8 mouse cellular contexts compared by ENCODE assay signal in genomic region chr15:96283141-96283540, GRCm38 (mm10). TPM values are rescaled to one million over a fixed set of nuclear protein-coding genes. Genes with fewer than 3 reads are reported as not detected.
A peak's percentile ranks its signal among the peaks of the same experiment; 100 is the strongest.
DNase-seq lines count a peak whose midpoint lies in the region; ATAC-seq and TF ChIP-seq lines count a peak whose summit lies in the region.

No protein-coding gene starts in this region.

- no peak for TF ChIP-seq CTCF in gastrocnemius, adult 2 months (IDR thresholded peaks at IDR 0.05)
- TF ChIP-seq CTCF in forebrain, postnatal 0 days (IDR thresholded peaks at IDR 0.05; ENCODE audit: low read depth) = no peak

- H3K4me1 ChIP-seq in forebrain, postnatal 0 days (ENCODE audit: insufficient read depth) = peaks cover 7% of the 10 kb centered on the region; the same call in 1 of the 2 replicates
- H3K4me1 ChIP-seq in liver, embryonic 16.5 days (ENCODE audit: control insufficient read depth, low read depth, low read length) = peaks cover 38% of the 10 kb centered on the region

- no peak for ATAC-seq in forebrain, postnatal 0 days
- no peak for ATAC-seq in liver, embryonic 16.5 days (ENCODE audit: low read depth)

- peak overlapping the region; percentile 96; the same call in 1 of the 2 replicates for H3K27ac ChIP-seq in gastrocnemius, adult 2 months
- no peak overlapping the region for H3K27ac ChIP-seq in forebrain, postnatal 0 days (ENCODE audit: low read depth, low read length)
- H3K27ac ChIP-seq in liver, embryonic 16.5 days (ENCODE audit: low read length) = no peak overlapping the region

- H3K27me3 ChIP-seq in forebrain, postnatal 0 days (ENCODE audit: insufficient read depth, low read length) = no peaks in the 10 kb centered on the region
- no peaks in the 10 kb centered on the region for H3K27me3 ChIP-seq in liver, embryonic 16.5 days (ENCODE audit: control insufficient read depth, insufficient read depth, low read depth, low read length)

- 17% methylated on average over 8 of the region's 8 CpGs for WGBS in forebrain, postnatal 0 days
- WGBS in liver, embryonic 16.5 days (ENCODE audit: insufficient replicate concordance) = 78% methylated on average over 8 of the region's 8 CpGs

- H3K4me3 ChIP-seq in gastrocnemius, adult 2 months = peak overlapping the region; percentile 79
- peak overlapping the region; percentile 97 for H3K4me3 ChIP-seq in forebrain, postnatal 0 days (ENCODE audit: low read depth, low read length)
- 0 out of 2 replicates have a peak overlapping the region, but pooled peaks have one; percentile 2 for H3K4me3 ChIP-seq in liver, embryonic 16.5 days (ENCODE audit: low read depth, low read length)

- H3K36me3 ChIP-seq in forebrain, postnatal 0 days (ENCODE audit: insufficient read depth) = peaks cover 8% of the 10 kb centered on the region
- peaks cover 9% of the 10 kb centered on the region for H3K36me3 ChIP-seq in liver, embryonic 16.5 days (ENCODE audit: control insufficient read depth, insufficient read depth)

- DNase-seq in gastrocnemius, adult 2 months = no peak
- no peak for DNase-seq in gastrocnemius, postnatal 36 days
- peak; percentile 15 for DNase-seq in CD4-positive helper T cell, adult 2 months (ENCODE audit: low read depth, low spot score)
- DNase-seq in forebrain, postnatal 0 days = peak; percentile 48
- DNase-seq in adipocyte (ENCODE audit: low spot score) = no peak
- DNase-seq in gastrocnemius, postnatal 4 days (ENCODE audit: low spot score in 2 of 2) = no peak
- DNase-seq in urinary bladder, adult 18-20 months (ENCODE audit: low spot score in 2 of 2) = no peak

- peak overlapping the region; percentile 26 for H3K9ac ChIP-seq in forebrain, postnatal 0 days
- H3K9ac ChIP-seq in liver, embryonic 16.5 days (ENCODE audit: low read depth, low read length) = no peak overlapping the region

- intact Hi-C loops in gastrocnemius, adult 2 months (cut with DNase I) = loop anchor here (10.0 kb wide), 3 partner anchors 258 to 518 kb away; no protein-coding TSS in a partner anchor
- intact Hi-C loops in gastrocnemius, postnatal 36 days (cut with DNase I) = loop anchor here (5.0 to 10.0 kb wide), 2 partner anchors 351 to 518 kb away; no protein-coding TSS in a partner anchor

- peak overlapping the region; percentile 78 for H3K4me2 ChIP-seq in forebrain, postnatal 0 days (ENCODE audit: low read depth)
- H3K4me2 ChIP-seq in liver, embryonic 16.5 days (ENCODE audit: low read depth, low read length) = peak overlapping the region; percentile 99

- no peaks in the 10 kb centered on the region for H3K9me3 ChIP-seq in forebrain, postnatal 0 days (ENCODE audit: low read length)
- no peaks in the 10 kb centered on the region for H3K9me3 ChIP-seq in liver, embryonic 16.5 days (replicated peaks; ENCODE audit: control insufficient read depth, low read length)

RNA-seq across cellular contexts. Expression of gene Arid2, which starts 4.2 kb away (rescaled TPM):
- 10 to 100 TPM; 13.1 to 13.2 TPM for total RNA-seq in gastrocnemius, adult 2 months (2021)
- 10 to 100 TPM; 11.0 to 13.1 TPM for total RNA-seq in gastrocnemius, postnatal 36 days (2021)
- total RNA-seq in forebrain, postnatal 0 days (2014; rRNA removed) = 32.2 and 49.9 TPM in 2 replicates
- 7.8 and 10.7 TPM in 2 replicates for polyA plus RNA-seq in forebrain, postnatal 0 days (2015; fragmentation: Nextera tagmentation; extraction: Ambion mirVana)
- polyA plus RNA-seq in liver, embryonic 16.5 days (2015; fragmentation: Nextera tagmentation; extraction: Ambion mirVana) = 7.4 and 7.9 TPM in 2 replicates
- 10 to 100 TPM; 46.0 to 50.8 TPM for total RNA-seq in gastrocnemius, postnatal 4 days (2021)

Comparison
In these comparisons a context has a peak if more than half of its experiments do, and no peak if none do; other contexts are left out.
1. DNase-seq: peak in CD4-positive helper T cell, adult 2 months (single experiment) and forebrain, postnatal 0 days (single experiment); none in gastrocnemius, adult 2 months (single experiment), gastrocnemius, postnatal 36 days (0 of 2), adipocyte (single experiment), gastrocnemius, postnatal 4 days (0 of 2) and urinary bladder, adult 18-20 months (0 of 2).
2. H3K4me3 ChIP-seq: peak in every context shown above with its lines; median percentile 97 in forebrain, postnatal 0 days; 79 in gastrocnemius, adult 2 months; 2 in liver, embryonic 16.5 days.